Mouse (Mus musculus): ENCODE measurements at regions not wholly inside any gene's neighbourhood (a gene's known extent, or its start where the extent isn't known, plus 50 kb on each side); places are given as distances from the start of the nearest gene placed in this dataset.

DNA sequence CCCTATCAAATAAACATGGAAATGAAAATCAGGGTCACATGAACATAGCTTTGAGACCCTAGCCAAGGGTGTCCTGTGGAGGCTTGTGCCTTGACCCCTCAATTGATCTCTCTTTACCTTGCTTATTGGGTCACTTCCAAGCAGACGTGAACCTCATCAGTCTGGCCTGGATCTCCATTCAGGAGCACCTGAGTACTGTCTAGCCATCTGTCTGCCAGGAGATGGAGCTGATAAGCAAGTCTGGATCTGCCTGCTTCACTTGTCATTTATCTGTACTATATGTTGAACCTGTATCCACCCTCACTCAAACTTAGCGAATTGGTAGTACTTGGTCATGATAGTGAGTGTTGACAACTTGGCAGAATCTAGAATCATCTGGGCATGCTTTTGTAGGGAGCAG, 58.2 kb upstream of the Cacnb2 start:
- DNase-seq, result peak in 1 of 2 experiments; percentile 3

- no peak for DNase-seq
These were observed 54.2 kb upstream of the Cacnb2 start for GRCm38 (mm10) chr2:14548650-14549049.

DNA sequence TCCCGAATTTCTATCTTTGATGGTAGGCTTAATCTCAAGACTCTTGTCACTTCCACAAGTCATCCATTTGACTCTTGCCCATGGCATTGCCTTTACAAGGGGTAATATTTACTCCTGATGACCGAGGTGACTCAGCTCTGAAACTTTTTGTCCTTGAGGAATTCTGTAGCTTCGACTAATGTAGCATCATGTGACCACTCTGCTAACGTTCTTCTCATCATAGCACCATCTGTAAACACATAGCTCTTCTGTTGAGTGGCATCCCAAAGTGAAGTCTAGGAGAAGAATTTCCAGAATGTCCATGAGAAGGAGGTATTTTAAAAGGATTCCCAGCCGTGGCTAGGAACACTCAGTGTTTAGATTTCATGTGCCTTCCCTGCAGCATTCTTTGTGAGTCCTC, 53.3 kb upstream of the Cacnb2 start:
- DNase-seq, result no peak

DNA sequence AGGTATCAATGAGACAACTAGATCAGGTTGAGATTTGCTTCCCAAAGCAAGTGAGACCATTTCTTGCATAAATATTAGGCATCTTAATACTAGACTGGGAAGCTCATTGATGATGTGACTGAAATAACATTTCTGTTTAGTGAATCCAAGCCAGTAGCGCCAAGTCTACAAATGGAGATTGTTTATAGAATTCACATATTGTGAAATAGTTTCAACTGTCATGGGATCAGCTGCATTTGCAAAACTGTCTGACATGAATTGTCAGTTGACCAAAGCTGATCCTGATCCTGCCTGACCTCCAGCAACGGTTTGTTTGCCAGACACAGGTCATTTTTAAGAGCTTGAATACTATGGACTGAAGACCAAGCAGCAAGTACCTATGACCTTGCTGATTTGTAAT, 52.1 kb upstream of the Cacnb2 start:
- no peak for DNase-seq
